8 mouse cellular contexts compared by ENCODE assay signal in genomic region chrX:56374431-56375128, GRCm38 (mm10). TPM values are rescaled to one million over a fixed set of nuclear protein-coding genes. Genes with fewer than 3 reads are reported as not detected.
A peak's percentile ranks its signal among the peaks of the same experiment; 100 is the strongest.
DNase-seq lines count a peak whose midpoint lies in the region.

Gene Smim10l2a (plus strand): TSS chrX:56374586.

- peak; percentile 47 for DNase-seq in WW6 (ENCODE audit: low read depth, low spot score)
- peak; percentile 74 to 83 for DNase-seq in cerebellum, postnatal 25 days
- DNase-seq in frontal cortex, postnatal 36 days (ENCODE audit: low spot score in 2 of 2) = peak; percentile 35 to 64
- DNase-seq in induced T-regulatory cell, adult 2 months (ENCODE audit: low read depth) = peak; percentile 55
- peak; percentile 37 to 41 for DNase-seq in layer of hippocampus, postnatal 36 days
- DNase-seq in lung, postnatal 10 days = peak; percentile 55
- peak; percentile 22 for DNase-seq in retina, adult 2 months (ENCODE audit: low read depth, low spot score)
- peak; percentile 32 to 45 for DNase-seq in thymus, postnatal 36 days

RNA-seq across cellular contexts. Expression of gene Smim10l2a, which starts in this region (rescaled TPM):
- 10 to 100 TPM; 17.2 to 17.9 TPM for total RNA-seq in layer of hippocampus, postnatal 36 days (2021)

Comparison
In these comparisons a context has a peak if more than half of its experiments do, and no peak if none do; other contexts are left out.
1. Peak in every context shown above with its lines: DNase-seq.
2. DNase-seq: peak in every context shown above with its lines; median percentile 78 in cerebellum, postnatal 25 days; 55 in induced T-regulatory cell, adult 2 months; 55 in lung, postnatal 10 days; 50 in frontal cortex, postnatal 36 days; 47 in WW6; 39 in layer of hippocampus, postnatal 36 days; 38 in thymus, postnatal 36 days; 22 in retina, adult 2 months.